Mouse (Mus musculus) heart, embryonic 12.5 days (tissue): Measurements from ENCODE around the gene Raph1. TPM values are rescaled to one million over a fixed set of nuclear protein-coding genes. Genes with fewer than 3 reads are reported as not detected.
A peak's percentile ranks its signal among the peaks of the same experiment; 100 is the strongest.

Experiments
- ATAC-seq: fragments of 200-750 bp; cut with Nextera tagmentation; 2 replicates; pipeline ENCODE4 v1.8.0; 2017; ENCODE audit warnings: moderate TSS enrichment, moderate library complexity; ENCODE audit not compliant: insufficient number of reproducible peaks, low FRiP score
- H3K27ac ChIP-seq: fragments of 300-500 bp; sonication (generic); 2 replicates; pipeline ENCODE4 v1.5.1; 2016; ENCODE audit warnings: mild to moderate bottlenecking, moderate library complexity; ENCODE audit not compliant: poor library complexity, severe bottlenecking
- H3K27me3 ChIP-seq: fragments of 300-500 bp; sonication (generic); replicated peaks from 2 replicates; pipeline ENCODE4 v1.6.1; 2016; ENCODE audit warnings: mild to moderate bottlenecking, moderate library complexity
- H3K36me3 ChIP-seq: fragments of 300-500 bp; sonication (generic); 2 replicates; pipeline ENCODE4 v1.6.1; 2016; ENCODE audit warnings: mild to moderate bottlenecking, moderate library complexity
- H3K4me1 ChIP-seq: fragments of 300-500 bp; sonication (generic); replicated peaks from 2 replicates; pipeline ENCODE4 v1.6.1; 2016; ENCODE audit warnings: mild to moderate bottlenecking
- H3K4me2 ChIP-seq: fragments of 300-500 bp; sonication (generic); 2 replicates; pipeline ENCODE4 v1.6.1; 2016; ENCODE audit warnings: mild to moderate bottlenecking, moderate library complexity
- H3K4me3 ChIP-seq: fragments of 300-500 bp; sonication (generic); 2 replicates; pipeline ENCODE4 v1.5.1; 2016; ENCODE audit warnings: mild to moderate bottlenecking
- H3K9ac ChIP-seq: fragments of 300-500 bp; sonication (generic); 2 replicates; pipeline ENCODE4 v1.6.1; 2016; ENCODE audit warnings: mild to moderate bottlenecking, moderate library complexity
- H3K9me3 ChIP-seq: fragments of 300-500 bp; sonication (generic); replicated peaks from 2 replicates; pipeline ENCODE4 v1.6.1; 2016; ENCODE audit warnings: mild to moderate bottlenecking, moderate library complexity
- WGBS: fragments of 180-500 bp; shearing (Covaris S2); methylation state at CpG from one replicate; pipeline ENCODE4 v1.1.7; 2016; 5-methylcytosine and 5-hydroxymethylcytosine counted together
- polyA plus RNA-seq: library from polyadenylated mRNA; unstranded; fragments of >200 nt; fragmentation: Nextera tagmentation; extraction: Ambion mirVana; gene quantifications from 2 replicates; pipeline ENCODE4 v1.2.1, GENCODE M21; 2016

Gene Raph1
- polyA plus RNA-seq, 1 experiment from 2014 or later: 76.5 TPM

- Histone ChIP-seq H3K9ac (peak overlapping the region; percentile 99), H3K36me3 (peaks cover 19% of the 10 kb centered on the region), H3K27me3 (no peaks in the 10 kb centered on the region), H3K4me2 (peak overlapping the region; percentile 76), H3K4me1 (peaks cover 12% of the 10 kb centered on the region), H3K27ac (peak overlapping the region; percentile 98), H3K4me3 (peak overlapping the region; percentile 88), H3K9me3 (peaks cover 6% of the 10 kb centered on the region)
- ATAC-seq: no peak
- WGBS: 1% methylated on average over 13 of the region's 13 CpGs
Measured at GRCm38 (mm10) chr1:60565270-60565920, 1.5 kb downstream of the Raph1 start.

GRCm38 (mm10) chr1:60564691-60565090 lies 2.2 kb downstream of the Raph1 start:
- peak overlapping the region; percentile 88 for H3K4me3 ChIP-seq

GRCm38 (mm10) chr1:60563021-60563420 lies 3.9 kb downstream of the Raph1 start:
- Histone ChIP-seq H3K4me2 (no peak overlapping the region), H3K9me3 (peaks cover 6% of the 10 kb centered on the region), H3K9ac (no peak overlapping the region), H3K27ac (no peak overlapping the region), H3K27me3 (no peaks in the 10 kb centered on the region), H3K4me3 (no peak overlapping the region), H3K36me3 (peaks cover 21% of the 10 kb centered on the region), H3K4me1 (peaks cover 3% of the 10 kb centered on the region; the same call in 1 of the 2 replicates)
- ATAC-seq: no peak

More at GRCm38 (mm10) chr1:60564691-60565090, 2.2 kb downstream of the Raph1 start:
- Histone ChIP-seq H3K4me1 (peaks cover 12% of the 10 kb centered on the region), H3K27ac (no peak overlapping the region), H3K9me3 (peaks cover 6% of the 10 kb centered on the region), H3K36me3 (peaks cover 21% of the 10 kb centered on the region), H3K9ac (no peak overlapping the region), H3K27me3 (no peaks in the 10 kb centered on the region), H3K4me2 (peak overlapping the region; percentile 76)
- no peak for ATAC-seq
- WGBS: 79% methylated on average over 5 of the region's 5 CpGs

GRCm38 (mm10) chr1:60543681-60544080 lies 23.2 kb downstream of the Raph1 start:
- 32% methylated on average over 1 of the region's 1 CpGs for WGBS
- no peak overlapping the region for H3K9ac ChIP-seq
- no peaks in the 10 kb centered on the region for H3K4me1 ChIP-seq
- peaks cover 12% of the 10 kb centered on the region for H3K9me3 ChIP-seq
- H3K27ac ChIP-seq: no peak overlapping the region
- H3K4me3 ChIP-seq: no peak overlapping the region
- peaks cover 22% of the 10 kb centered on the region for H3K36me3 ChIP-seq
- ATAC-seq: no peak
- H3K4me2 ChIP-seq: no peak overlapping the region
- no peaks in the 10 kb centered on the region for H3K27me3 ChIP-seq

- Histone ChIP-seq H3K4me3 (no peak overlapping the region), H3K4me1 (no peaks in the 10 kb centered on the region), H3K27ac (no peak overlapping the region), H3K27me3 (no peaks in the 10 kb centered on the region), H3K9me3 (no peaks in the 10 kb centered on the region), H3K4me2 (no peak overlapping the region), H3K36me3 (no peaks in the 10 kb centered on the region), H3K9ac (no peak overlapping the region)
- no peak for ATAC-seq
- 91% methylated on average over 3 of the region's 3 CpGs for WGBS
Measured at GRCm38 (mm10) chr1:60539272-60539671, 27.6 kb downstream of the Raph1 start.

GRCm38 (mm10) chr1:60534932-60535331 lies 32.0 kb downstream of the Raph1 start:
- H3K4me1 ChIP-seq: no peaks in the 10 kb centered on the region
- H3K36me3 ChIP-seq: peaks cover 25% of the 10 kb centered on the region
- H3K27me3 ChIP-seq: no peaks in the 10 kb centered on the region
- no peaks in the 10 kb centered on the region for H3K9me3 ChIP-seq
- no peak overlapping the region for H3K4me3 ChIP-seq
- H3K4me2 ChIP-seq: no peak overlapping the region
- no peak for ATAC-seq
- 87% methylated on average over 2 of the region's 2 CpGs for WGBS
- no peak overlapping the region for H3K9ac ChIP-seq
- no peak overlapping the region for H3K27ac ChIP-seq

GRCm38 (mm10) chr1:60530636-60531035 lies 36.3 kb downstream of the Raph1 start:
- ATAC-seq: no peak
- Histone ChIP-seq H3K27ac (no peak overlapping the region), H3K27me3 (no peaks in the 10 kb centered on the region), H3K36me3 (peaks cover 51% of the 10 kb centered on the region), H3K9ac (no peak overlapping the region), H3K4me2 (no peak overlapping the region), H3K9me3 (no peaks in the 10 kb centered on the region), H3K4me1 (no peaks in the 10 kb centered on the region), H3K4me3 (no peak overlapping the region)
- WGBS: 70% methylated on average over 2 of the region's 2 CpGs

GRCm38 (mm10) chr1:60530107-60530506 lies 36.8 kb downstream of the Raph1 start:
- no peak overlapping the region for H3K27ac ChIP-seq
- H3K36me3 ChIP-seq: peaks cover 55% of the 10 kb centered on the region
- no peak for ATAC-seq
- H3K27me3 ChIP-seq: no peaks in the 10 kb centered on the region
- no peak overlapping the region for H3K4me3 ChIP-seq
- H3K9ac ChIP-seq: no peak overlapping the region
- H3K4me1 ChIP-seq: no peaks in the 10 kb centered on the region
- no peaks in the 10 kb centered on the region for H3K9me3 ChIP-seq
- H3K4me2 ChIP-seq: no peak overlapping the region
- WGBS: 88% methylated on average over 6 of the region's 6 CpGs

GRCm38 (mm10) chr1:60510584-60510983 lies 56.3 kb downstream of the Raph1 start:
- Histone ChIP-seq H3K9ac (no peak overlapping the region), H3K4me3 (no peak overlapping the region), H3K9me3 (no peaks in the 10 kb centered on the region), H3K36me3 (peaks cover 44% of the 10 kb centered on the region), H3K4me2 (no peak overlapping the region), H3K4me1 (no peaks in the 10 kb centered on the region), H3K27ac (no peak overlapping the region), H3K27me3 (no peaks in the 10 kb centered on the region)
- ATAC-seq: no peak
- WGBS: 59% methylated on average over 2 of the region's 2 CpGs

GRCm38 (mm10) chr1:60503456-60503855 lies 63.4 kb downstream of the Raph1 start:
- H3K27ac ChIP-seq: no peak overlapping the region
- WGBS: 66% methylated on average over 5 of the region's 5 CpGs
- H3K9ac ChIP-seq: no peak overlapping the region
- H3K4me3 ChIP-seq: no peak overlapping the region
- H3K4me2 ChIP-seq: no peak overlapping the region
- no peak for ATAC-seq
- H3K36me3 ChIP-seq: peaks cover 42% of the 10 kb centered on the region
- no peaks in the 10 kb centered on the region for H3K9me3 ChIP-seq
- no peaks in the 10 kb centered on the region for H3K27me3 ChIP-seq
- H3K4me1 ChIP-seq: no peaks in the 10 kb centered on the region

- no peak overlapping the region for H3K27ac ChIP-seq
- peaks cover 82% of the 10 kb centered on the region for H3K36me3 ChIP-seq
- no peak overlapping the region for H3K4me3 ChIP-seq
- 75% methylated on average over 6 of the region's 6 CpGs for WGBS
- no peaks in the 10 kb centered on the region for H3K9me3 ChIP-seq
- H3K4me1 ChIP-seq: no peaks in the 10 kb centered on the region
- no peaks in the 10 kb centered on the region for H3K27me3 ChIP-seq
- ATAC-seq: no peak
- H3K4me2 ChIP-seq: no peak overlapping the region
- no peak overlapping the region for H3K9ac ChIP-seq
Measured at GRCm38 (mm10) chr1:60493421-60493820, 73.5 kb downstream of the Raph1 start.

GRCm38 (mm10) chr1:60492404-60492803 lies 74.5 kb downstream of the Raph1 start:
- Histone ChIP-seq H3K27me3 (no peaks in the 10 kb centered on the region), H3K4me3 (no peak overlapping the region), H3K9me3 (no peaks in the 10 kb centered on the region), H3K27ac (no peak overlapping the region), H3K4me1 (no peaks in the 10 kb centered on the region), H3K9ac (no peak overlapping the region), H3K4me2 (no peak overlapping the region), H3K36me3 (peaks cover 82% of the 10 kb centered on the region)
- 74% methylated on average over 5 of the region's 5 CpGs for WGBS
- no peak for ATAC-seq
